Mouse (Mus musculus): ENCODE measurements around the gene Ccdc175. TPM values are rescaled to one million over a fixed set of nuclear protein-coding genes. Genes with fewer than 3 reads are reported as not detected.
A peak's percentile ranks its signal among the peaks of the same experiment; 100 is the strongest.

Ccdc175 gene
- polyA plus RNA-seq, 1 experiment from 2014 or later = not detected

DNA sequence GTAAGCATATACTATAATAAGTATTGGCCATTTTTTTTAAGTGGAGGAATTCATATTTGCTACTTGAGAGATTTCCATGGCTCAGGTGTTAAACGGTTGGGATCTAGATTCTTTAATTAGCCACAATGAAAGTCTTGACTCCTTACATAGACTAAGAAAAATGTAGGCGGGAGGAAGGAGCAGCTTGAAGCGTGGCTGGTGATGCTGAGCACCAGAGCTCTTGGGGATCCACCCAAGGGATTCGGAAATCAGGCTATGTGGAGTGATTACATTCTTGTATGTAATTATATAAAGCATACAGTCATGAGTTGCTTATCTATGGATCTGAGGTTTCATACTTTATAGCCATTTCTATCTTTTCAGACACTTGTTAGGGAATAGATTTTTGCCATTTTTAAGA is 5.3 kb downstream of the Ccdc175 start:
- Histone ChIP-seq H3K4me1 (replicated peaks) (no peaks in the 10 kb centered on the region), H3K9ac (no peak overlapping the region), H3K9me3 (no peaks in the 10 kb centered on the region), H3K36me3 (no peaks in the 10 kb centered on the region), H3K27me3 (replicated peaks) (no peaks in the 10 kb centered on the region), H3K27ac (no peak overlapping the region), H3K4me3 (replicated peaks) (no peak overlapping the region), H3K4me2 (replicated peaks) (no peak overlapping the region)
- WGBS = 76% methylated on average over 4 of the region's 4 CpGs
- ATAC-seq = no peak

DNA sequence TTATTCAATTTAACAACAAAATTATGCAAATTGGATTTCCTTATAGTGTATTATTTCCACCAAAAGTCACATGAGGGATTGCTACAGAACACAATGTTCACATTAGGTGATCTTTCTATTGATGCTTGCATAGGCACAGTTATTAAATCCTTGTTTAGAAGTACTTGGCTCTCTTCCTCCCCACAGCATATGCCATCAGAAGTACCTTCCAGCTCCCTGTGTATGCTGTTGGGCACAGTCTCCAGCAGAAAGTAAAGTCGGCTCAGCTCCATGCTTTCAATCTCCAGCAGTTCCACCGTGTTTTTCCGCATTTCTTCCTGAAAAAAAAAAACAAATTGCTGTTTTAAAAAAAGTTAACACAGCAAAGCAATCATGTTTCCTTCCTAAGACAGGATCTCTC is 6.5 kb downstream of the Ccdc175 start:
- no peaks in the 10 kb centered on the region for H3K27me3 ChIP-seq (replicated peaks)
- no peak overlapping the region for H3K27ac ChIP-seq
- no peak overlapping the region for H3K9ac ChIP-seq
- H3K4me2 ChIP-seq (replicated peaks) = no peak overlapping the region
- no peak overlapping the region for H3K4me3 ChIP-seq (replicated peaks)
- no peaks in the 10 kb centered on the region for H3K9me3 ChIP-seq
- ATAC-seq = no peak
- 83% methylated on average over 3 of the region's 3 CpGs for WGBS
- no peaks in the 10 kb centered on the region for H3K36me3 ChIP-seq
- no peaks in the 10 kb centered on the region for H3K4me1 ChIP-seq (replicated peaks)

DNA sequence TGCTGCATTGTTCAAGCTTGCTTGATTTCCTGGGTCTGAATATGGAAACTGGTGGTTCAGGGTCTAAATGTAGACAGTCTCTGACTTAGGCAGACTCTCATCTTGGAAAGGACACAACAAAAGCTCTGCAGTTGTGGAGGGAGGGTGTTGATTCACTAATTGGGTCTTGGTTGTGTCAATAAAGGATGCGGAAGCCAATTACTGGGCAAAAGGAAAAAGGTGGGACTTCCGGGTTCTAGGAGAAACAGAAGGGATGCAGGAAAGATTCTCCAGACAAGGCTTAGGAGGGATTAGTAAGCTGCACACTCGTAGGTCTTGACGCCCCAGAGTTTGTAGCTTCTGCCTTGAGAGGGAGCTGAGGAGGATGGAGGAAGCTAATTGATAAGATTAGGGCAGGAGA is 26.4 kb downstream of the Ccdc175 start:
- Histone ChIP-seq H3K9me3 (no peaks in the 10 kb centered on the region), H3K4me3 (replicated peaks) (no peak overlapping the region), H3K36me3 (no peaks in the 10 kb centered on the region), H3K27ac (no peak overlapping the region), H3K4me2 (replicated peaks) (no peak overlapping the region), H3K27me3 (replicated peaks) (no peaks in the 10 kb centered on the region), H3K4me1 (replicated peaks) (no peaks in the 10 kb centered on the region), H3K9ac (no peak overlapping the region)
- ATAC-seq = no peak
- 66% methylated on average over 4 of the region's 4 CpGs for WGBS

DNA sequence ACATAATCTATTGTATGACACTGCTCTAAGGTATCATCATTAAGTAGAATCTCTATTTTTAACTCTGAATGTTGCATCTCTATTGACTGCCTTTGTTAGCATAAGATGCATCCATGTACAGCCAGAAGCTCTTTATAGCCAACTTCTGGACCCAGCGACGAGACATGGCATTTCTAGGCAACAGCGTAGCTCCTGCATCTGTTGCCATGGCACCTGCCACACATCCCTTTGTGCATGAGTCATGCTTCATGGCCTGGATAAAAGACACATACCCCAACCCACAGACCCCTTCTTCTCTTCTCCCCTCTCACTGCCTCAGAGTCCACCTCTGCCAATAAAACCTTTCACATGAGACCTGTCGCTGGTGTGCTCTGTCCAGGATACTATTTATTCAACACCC is 34.0 kb downstream of the Ccdc175 start:
- Histone ChIP-seq H3K4me1 (replicated peaks) (no peaks in the 10 kb centered on the region), H3K36me3 (no peaks in the 10 kb centered on the region), H3K9ac (no peak overlapping the region), H3K27ac (no peak overlapping the region), H3K4me2 (replicated peaks) (no peak overlapping the region), H3K9me3 (no peaks in the 10 kb centered on the region), H3K4me3 (replicated peaks) (no peak overlapping the region), H3K27me3 (replicated peaks) (no peaks in the 10 kb centered on the region)
- ATAC-seq = no peak
- 89% methylated on average over 4 of the region's 4 CpGs for WGBS

DNA sequence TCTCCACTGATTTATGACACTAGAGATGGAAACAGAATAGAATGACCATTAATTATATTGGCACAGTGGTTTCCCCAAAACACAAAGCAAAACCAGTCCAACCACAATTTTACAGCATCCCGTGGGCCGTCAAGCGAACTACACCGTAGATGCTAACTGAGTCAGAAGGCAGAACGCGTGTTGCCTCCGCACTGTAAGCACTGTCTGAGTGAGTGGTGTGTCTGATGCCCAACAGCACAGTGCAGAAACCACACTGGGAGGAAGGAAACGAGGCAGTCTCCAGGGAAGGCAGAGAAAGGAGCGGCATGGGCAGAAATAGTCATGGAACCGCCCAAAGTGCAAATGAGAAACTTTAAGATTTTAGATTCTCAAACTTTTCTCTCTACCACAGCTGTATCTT is 55.6 kb downstream of the Ccdc175 start:
- ATAC-seq = no peak
- H3K4me3 ChIP-seq (replicated peaks) = no peak overlapping the region
- no peak overlapping the region for H3K27ac ChIP-seq
- no peaks in the 10 kb centered on the region for H3K27me3 ChIP-seq (replicated peaks)
- H3K4me1 ChIP-seq (replicated peaks) = no peaks in the 10 kb centered on the region
- no peak overlapping the region for H3K9ac ChIP-seq
- WGBS = 92% methylated on average over 10 of the region's 10 CpGs
- H3K36me3 ChIP-seq = no peaks in the 10 kb centered on the region
- H3K9me3 ChIP-seq = no peaks in the 10 kb centered on the region
- no peak overlapping the region for H3K4me2 ChIP-seq (replicated peaks)

DNA sequence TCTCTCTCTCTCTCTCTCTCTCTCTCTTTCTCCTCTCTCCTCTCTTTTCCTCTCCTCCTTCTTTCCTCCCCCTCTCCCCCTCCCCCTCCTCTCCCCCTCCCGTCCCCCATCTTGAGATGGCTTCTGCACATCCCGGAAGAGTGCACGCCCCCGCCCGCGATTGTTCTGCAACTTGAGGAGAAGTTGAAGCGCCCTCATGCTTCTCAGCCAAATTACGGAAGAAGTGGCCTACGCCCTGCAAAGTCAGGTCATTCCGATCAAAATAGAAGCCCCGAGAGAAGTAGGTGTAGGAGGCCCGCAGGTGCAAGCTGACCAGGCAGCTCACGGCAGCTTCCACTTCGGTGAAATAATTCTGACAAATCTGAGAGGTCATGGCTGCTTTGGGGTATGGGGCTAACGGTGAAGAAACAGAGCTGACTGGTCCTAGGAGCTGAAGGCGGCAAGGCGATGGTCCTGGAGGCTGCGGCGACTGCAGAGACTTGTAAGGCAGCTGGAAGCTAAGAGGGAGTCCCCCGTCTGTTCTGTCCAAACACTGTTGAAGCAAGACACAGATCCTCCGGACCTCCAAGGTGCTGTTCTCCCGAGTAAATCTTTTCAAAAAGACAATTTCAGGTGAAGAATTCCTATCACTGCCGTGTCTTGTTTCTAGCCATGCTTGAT is 69.0 kb downstream of the Ccdc175 start:
- Histone ChIP-seq H3K36me3 (no peaks in the 10 kb centered on the region), H3K9me3 (no peaks in the 10 kb centered on the region), H3K4me1 (replicated peaks) (no peaks in the 10 kb centered on the region), H3K4me3 (replicated peaks) (no peak overlapping the region), H3K27ac (no peak overlapping the region), H3K9ac (no peak overlapping the region), H3K27me3 (replicated peaks) (no peaks in the 10 kb centered on the region), H3K4me2 (replicated peaks) (no peak overlapping the region)
- WGBS = 78% methylated on average over 21 of the region's 23 CpGs
- ATAC-seq = no peak

DNA sequence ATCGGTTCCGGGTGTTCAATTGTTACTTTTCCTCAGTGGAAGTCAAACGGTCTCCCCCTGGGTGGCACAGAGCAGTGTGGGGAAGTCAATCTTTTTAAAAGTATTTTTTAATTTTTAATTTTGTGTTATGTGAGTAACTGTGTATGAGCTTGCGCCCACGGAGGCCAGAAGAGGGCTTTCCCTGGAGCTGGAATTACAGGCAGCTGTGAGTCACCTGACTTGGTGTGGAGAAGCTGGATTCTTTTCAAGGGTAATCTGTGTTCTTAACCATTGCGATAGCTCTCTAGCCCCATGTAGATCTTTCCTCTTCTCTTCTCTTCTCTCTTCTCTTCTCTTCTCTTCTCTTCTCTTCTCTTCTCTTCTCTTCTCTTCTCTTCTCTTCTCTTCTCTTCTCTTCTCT is 69.7 kb downstream of the Ccdc175 start:
- 75% methylated on average over 6 of the region's 6 CpGs for WGBS
- Histone ChIP-seq H3K4me1 (replicated peaks) (no peaks in the 10 kb centered on the region), H3K9me3 (no peaks in the 10 kb centered on the region), H3K4me2 (replicated peaks) (no peak overlapping the region), H3K36me3 (no peaks in the 10 kb centered on the region), H3K27ac (no peak overlapping the region), H3K9ac (no peak overlapping the region), H3K4me3 (replicated peaks) (no peak overlapping the region), H3K27me3 (replicated peaks) (no peaks in the 10 kb centered on the region)
- ATAC-seq = no peak

DNA sequence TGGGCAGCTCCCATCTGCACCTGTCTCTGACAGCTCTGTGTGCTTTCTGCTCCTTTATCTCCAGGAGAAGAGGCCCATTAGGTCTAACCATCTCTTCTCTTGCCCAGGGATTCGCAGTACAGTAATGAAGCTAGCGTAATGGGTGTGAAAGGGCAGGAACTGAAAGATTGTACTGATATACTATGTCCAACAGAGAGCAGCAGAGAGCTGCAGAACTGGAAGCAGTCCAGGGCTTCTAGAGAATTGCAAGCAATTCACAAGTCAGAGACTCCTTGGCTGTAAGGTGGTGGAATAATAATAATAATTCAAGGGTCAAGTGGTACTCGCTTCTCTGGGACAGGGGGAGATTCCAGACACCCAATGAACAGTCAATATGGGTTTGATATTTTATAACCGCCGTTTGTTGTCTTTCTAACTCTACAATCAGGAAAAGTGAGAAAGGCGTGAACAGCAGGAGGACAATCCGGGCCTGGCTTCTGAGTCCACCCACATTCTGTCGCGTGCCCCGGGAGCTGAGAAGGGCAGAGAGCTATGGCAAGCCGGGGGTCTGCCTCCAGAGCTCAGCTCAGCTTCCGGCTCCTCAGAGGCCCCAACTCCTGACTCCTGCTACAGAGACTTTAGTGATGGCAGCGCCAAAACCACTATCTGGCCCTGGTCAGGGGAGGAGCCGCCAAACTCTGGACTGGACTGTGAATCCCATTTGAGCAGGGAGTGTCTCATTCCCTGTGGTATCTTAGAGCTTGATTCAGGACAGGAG is 80.1 kb downstream of the Ccdc175 start:
- H3K27ac ChIP-seq = no peak overlapping the region
- no peak overlapping the region for H3K9ac ChIP-seq
- 0 out of 2 replicates have a peak, but pooled peaks cover 2% of the 10 kb centered on the region for H3K4me1 ChIP-seq (replicated peaks)
- no peaks in the 10 kb centered on the region for H3K9me3 ChIP-seq
- ATAC-seq = peak; percentile 77
- 34% methylated on average over 14 of the region's 14 CpGs for WGBS
- H3K27me3 ChIP-seq (replicated peaks) = no peaks in the 10 kb centered on the region
- H3K4me3 ChIP-seq (replicated peaks) = no peak overlapping the region
- 0 out of 2 replicates have a peak overlapping the region, but pooled peaks have one; percentile 14 for H3K4me2 ChIP-seq (replicated peaks)
- peaks cover 7% of the 10 kb centered on the region; the same call in 1 of the 2 replicates for H3K36me3 ChIP-seq

DNA sequence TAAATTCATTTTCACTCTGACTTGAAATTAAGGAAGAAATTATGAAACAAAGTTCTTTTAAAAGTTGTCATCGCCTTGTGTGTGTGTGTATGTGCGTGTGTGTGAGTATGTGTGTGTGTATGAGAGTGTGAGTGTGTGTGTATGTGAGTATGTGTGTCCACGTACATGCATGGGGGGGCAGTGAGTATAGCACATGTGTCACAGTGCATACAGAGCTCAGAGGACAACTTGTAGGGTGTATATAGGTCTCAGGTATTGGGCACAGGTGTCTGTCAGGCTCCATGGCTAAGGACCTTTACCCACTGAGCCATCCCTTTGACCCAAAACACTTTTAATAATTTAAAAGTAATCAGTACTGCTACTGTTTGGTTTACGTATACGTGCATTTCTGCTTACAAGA is 80.8 kb downstream of the Ccdc175 start:
- Histone ChIP-seq H3K36me3 (peaks cover 7% of the 10 kb centered on the region; the same call in 1 of the 2 replicates), H3K9ac (no peak overlapping the region), H3K4me2 (replicated peaks) (no peak overlapping the region), H3K4me1 (replicated peaks) (0 out of 2 replicates have a peak, but pooled peaks cover 2% of the 10 kb centered on the region), H3K27me3 (replicated peaks) (no peaks in the 10 kb centered on the region), H3K9me3 (no peaks in the 10 kb centered on the region), H3K4me3 (replicated peaks) (no peak overlapping the region), H3K27ac (no peak overlapping the region)
- ATAC-seq = no peak
- 86% methylated on average over 5 of the region's 5 CpGs for WGBS

DNA sequence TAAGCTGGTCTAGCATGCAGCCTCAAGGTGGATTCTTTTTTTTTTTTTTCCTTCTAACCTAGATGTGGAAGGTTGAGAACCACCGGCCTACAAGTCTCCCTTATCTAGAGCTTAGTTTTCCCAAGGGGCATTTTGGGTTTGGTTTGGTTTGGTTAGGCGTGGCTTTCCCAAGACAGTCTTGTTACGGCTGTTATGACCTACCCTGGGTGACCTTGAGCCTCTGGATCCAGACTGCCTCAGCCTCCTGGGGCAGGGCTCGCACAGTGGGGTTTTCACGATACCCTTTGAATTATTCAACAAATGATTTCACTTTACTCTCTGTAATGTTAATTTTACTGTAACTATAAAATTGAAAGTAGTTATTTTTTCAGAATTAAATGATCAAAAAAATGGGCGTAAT is 82.1 kb downstream of the Ccdc175 start:
- Histone ChIP-seq H3K9ac (no peak overlapping the region), H3K27me3 (replicated peaks) (no peaks in the 10 kb centered on the region), H3K9me3 (no peaks in the 10 kb centered on the region), H3K36me3 (peaks cover 7% of the 10 kb centered on the region; the same call in 1 of the 2 replicates), H3K4me1 (replicated peaks) (0 out of 2 replicates have a peak, but pooled peaks cover 2% of the 10 kb centered on the region), H3K4me3 (replicated peaks) (no peak overlapping the region), H3K4me2 (replicated peaks) (no peak overlapping the region), H3K27ac (no peak overlapping the region)
- no peak for ATAC-seq
- 74% methylated on average over 6 of the region's 6 CpGs for WGBS

DNA sequence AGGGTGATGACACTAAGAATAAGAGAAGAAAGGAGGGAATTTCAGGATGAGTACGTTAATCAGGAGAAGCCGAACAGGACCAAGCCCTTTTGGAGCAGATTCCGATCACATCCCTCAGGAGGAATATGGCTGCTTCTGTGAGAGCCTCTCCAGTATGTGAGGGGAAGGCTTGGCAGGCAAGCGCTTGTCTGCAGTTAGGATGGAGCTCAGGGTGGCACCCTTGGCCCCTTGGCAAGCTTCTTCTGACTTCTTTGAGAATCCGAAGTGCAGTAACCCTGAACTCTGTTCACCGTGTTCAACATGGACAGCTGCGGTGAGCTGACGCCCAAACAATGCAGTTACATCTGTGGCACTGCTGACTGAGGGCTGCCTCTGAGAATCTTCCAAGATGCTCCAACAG is 87.9 kb downstream of the Ccdc175 start:
- Histone ChIP-seq H3K4me2 (replicated peaks) (no peak overlapping the region), H3K27ac (no peak overlapping the region), H3K27me3 (replicated peaks) (no peaks in the 10 kb centered on the region), H3K4me3 (replicated peaks) (no peak overlapping the region), H3K9me3 (no peaks in the 10 kb centered on the region), H3K4me1 (replicated peaks) (no peaks in the 10 kb centered on the region), H3K36me3 (peaks cover 23% of the 10 kb centered on the region), H3K9ac (no peak overlapping the region)
- 96% methylated on average over 8 of the region's 8 CpGs for WGBS
- no peak for ATAC-seq

DNA sequence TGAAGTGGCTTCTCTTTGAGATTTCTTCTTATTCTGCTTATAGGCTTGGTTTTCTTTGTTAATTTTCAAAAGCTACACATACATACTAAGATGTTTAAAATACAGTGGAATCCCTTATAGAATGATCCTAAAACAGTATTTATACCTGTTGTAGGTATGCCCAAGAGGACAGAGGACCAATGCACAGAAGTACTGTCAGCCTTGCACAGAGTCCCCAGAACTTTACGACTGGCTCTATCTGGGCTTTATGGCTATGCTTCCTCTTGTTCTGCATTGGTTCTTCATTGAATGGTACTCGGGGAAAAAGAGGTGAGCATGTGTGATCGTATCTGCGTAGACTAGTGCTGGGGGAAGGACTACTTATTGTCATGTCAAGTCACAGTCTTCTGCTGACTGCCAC is 95.0 kb downstream of the Ccdc175 start:
- no peaks in the 10 kb centered on the region for H3K27me3 ChIP-seq (replicated peaks)
- H3K9ac ChIP-seq = no peak overlapping the region
- H3K27ac ChIP-seq = no peak overlapping the region
- H3K9me3 ChIP-seq = no peaks in the 10 kb centered on the region
- WGBS = 84% methylated on average over 4 of the region's 4 CpGs
- H3K4me3 ChIP-seq (replicated peaks) = no peak overlapping the region
- no peak overlapping the region for H3K4me2 ChIP-seq (replicated peaks)
- peaks cover 8% of the 10 kb centered on the region; the same call in 1 of the 2 replicates for H3K36me3 ChIP-seq
- peaks cover 6% of the 10 kb centered on the region; the same call in 1 of the 2 replicates for H3K4me1 ChIP-seq (replicated peaks)
- no peak for ATAC-seq

Data from intestine, embryonic 15.5 days (tissue).